In the genomic region with DNA sequence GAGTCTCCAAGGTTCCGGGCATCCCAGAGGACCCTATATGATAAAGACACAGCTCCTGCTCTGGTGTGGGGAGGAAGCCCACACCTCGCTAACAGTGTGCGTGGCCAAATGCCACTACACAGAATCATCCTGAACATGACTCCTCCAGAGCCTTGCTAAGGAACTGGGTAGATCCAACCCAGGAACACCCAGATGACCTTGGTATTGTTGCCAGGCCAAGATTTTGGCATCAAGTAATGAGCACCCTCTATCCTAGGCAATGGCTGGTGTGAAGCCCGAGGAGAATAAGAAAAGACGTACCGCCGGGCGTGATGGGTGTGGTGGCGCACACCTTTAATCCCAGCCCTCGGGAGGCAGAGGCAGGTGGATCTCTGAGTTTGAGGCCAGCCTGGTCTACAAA, we compare ENCODE assay signal across 19 mouse cellular contexts. TPM values are rescaled to one million over a fixed set of nuclear protein-coding genes. Genes with fewer than 3 reads are reported as not detected.
DNase-seq lines count a peak whose midpoint lies in the region; ATAC-seq and TF ChIP-seq lines count a peak whose summit lies in the region.
"Had no signal": no experiment of that assay in that cellular context is flagged by ENCODE, and none has a peak within 500 bp of the region (broad histone marks: within the 10 kb centered on the region; RNA-seq: fewer than 3 reads in every experiment).

No protein-coding gene starts in this region.

- H3K4me3 ChIP-seq in heart, embryonic 15.5 days, result no peak overlapping the region
- H3K4me3 ChIP-seq in midbrain, embryonic 13.5 days (replicated peaks), result no peak overlapping the region
- no peak overlapping the region for H3K4me3 ChIP-seq in midbrain, embryonic 11.5 days (ENCODE audit: low read depth, low read length)
- no peak overlapping the region for H3K4me3 ChIP-seq in hindbrain, postnatal 0 days (ENCODE audit: low read length)
- no peak overlapping the region for H3K4me3 ChIP-seq in intestine, postnatal 0 days (ENCODE audit: low read depth, low read length)
- H3K4me3 ChIP-seq: embryonic facial prominence, embryonic 15.5 days; liver, embryonic 15.5 days had no signal

- H3K36me3 ChIP-seq in heart, embryonic 15.5 days, result no peaks in the 10 kb centered on the region
- no peaks in the 10 kb centered on the region for H3K36me3 ChIP-seq in midbrain, embryonic 13.5 days
- H3K36me3 ChIP-seq in midbrain, embryonic 11.5 days (ENCODE audit: control insufficient read depth, insufficient read depth, low read length), result no peaks in the 10 kb centered on the region
- no peaks in the 10 kb centered on the region for H3K36me3 ChIP-seq in hindbrain, postnatal 0 days (ENCODE audit: insufficient read depth, low read length)
- no peaks in the 10 kb centered on the region for H3K36me3 ChIP-seq in intestine, postnatal 0 days (ENCODE audit: control insufficient read depth, insufficient read depth)
- H3K36me3 ChIP-seq: embryonic facial prominence, embryonic 15.5 days; liver, embryonic 15.5 days had no signal

- H3K9me3 ChIP-seq in heart, embryonic 15.5 days (replicated peaks), result no peaks in the 10 kb centered on the region
- no peaks in the 10 kb centered on the region for H3K9me3 ChIP-seq in midbrain, embryonic 13.5 days
- H3K9me3 ChIP-seq in midbrain, embryonic 11.5 days (ENCODE audit: control insufficient read depth, low read length), result no peaks in the 10 kb centered on the region
- H3K9me3 ChIP-seq in hindbrain, postnatal 0 days (ENCODE audit: low read length), result no peaks in the 10 kb centered on the region
- H3K9me3 ChIP-seq in intestine, postnatal 0 days (ENCODE audit: control insufficient read depth), result no peaks in the 10 kb centered on the region
- H3K9me3 ChIP-seq: embryonic facial prominence, embryonic 15.5 days; liver, embryonic 15.5 days had no signal

- H3K9ac ChIP-seq in heart, embryonic 15.5 days, result no peak overlapping the region
- no peak overlapping the region for H3K9ac ChIP-seq in midbrain, embryonic 13.5 days (replicated peaks)
- H3K9ac ChIP-seq in midbrain, embryonic 11.5 days (ENCODE audit: low read length), result no peak overlapping the region
- no peak overlapping the region for H3K9ac ChIP-seq in hindbrain, postnatal 0 days (replicated peaks; ENCODE audit: low read length)
- no peak overlapping the region for H3K9ac ChIP-seq in intestine, postnatal 0 days (ENCODE audit: low read depth, low read length)
- H3K9ac ChIP-seq: embryonic facial prominence, embryonic 15.5 days; liver, embryonic 15.5 days had no signal

- no peak for ATAC-seq in heart, embryonic 15.5 days (replicated peaks; ENCODE audit: insufficient number of reproducible peaks, insufficient read depth, low FRiP score, low read depth)
- no peak for ATAC-seq in midbrain, embryonic 13.5 days
- no peak for ATAC-seq in midbrain, embryonic 11.5 days (ENCODE audit: low FRiP score)
- ATAC-seq in hindbrain, postnatal 0 days, result no peak
- no peak for ATAC-seq in intestine, postnatal 0 days
- ATAC-seq: activated CD4-positive, CD25-positive, alpha-beta regulatory T cell, adult 4 months; lung, postnatal 0 days had no signal

- DNase-seq in cerebellum, postnatal 14 days, result peak; percentile 33 to 45
- DNase-seq in cerebellum, adult 8-10 months, result no peak
- no peak for DNase-seq in heart, postnatal 14 days
- no peak for DNase-seq in midbrain, embryonic 11.5 days (ENCODE audit: low spot score, missing footprints)
- DNase-seq in hindbrain, postnatal 0 days (ENCODE audit: low spot score), result no peak
- DNase-seq: kidney, adult 8-10 months; kidney, postnatal 25 days; thymus, postnatal 36 days had no signal

- H3K27ac ChIP-seq in heart, embryonic 15.5 days, result peak overlapping the region; percentile 80
- H3K27ac ChIP-seq in midbrain, embryonic 13.5 days, result peak overlapping the region; percentile 4; the same call in 1 of the 2 replicates
- no peak overlapping the region for H3K27ac ChIP-seq in midbrain, embryonic 11.5 days (ENCODE audit: low read depth, low read length)
- H3K27ac ChIP-seq in hindbrain, postnatal 0 days, result peak overlapping the region; percentile 67
- H3K27ac ChIP-seq in intestine, postnatal 0 days (ENCODE audit: low read depth, low read length), result no peak overlapping the region
- H3K27ac ChIP-seq: embryonic facial prominence, embryonic 15.5 days; liver, embryonic 15.5 days had no signal

- 92% methylated on average over 10 of the region's 10 CpGs for WGBS in heart, embryonic 15.5 days
- 95% methylated on average over 10 of the region's 10 CpGs for WGBS in midbrain, embryonic 13.5 days
- 93% methylated on average over 10 of the region's 10 CpGs for WGBS in midbrain, embryonic 11.5 days
- 77% methylated on average over 10 of the region's 10 CpGs for WGBS in hindbrain, postnatal 0 days
- 94% methylated on average over 10 of the region's 10 CpGs for WGBS in intestine, postnatal 0 days

- intact Hi-C loops in heart, postnatal 14 days (cut with DNase I), result no loop called here

- TF ChIP-seq CTCF in hindbrain, postnatal 0 days (IDR thresholded peaks at IDR 0.05; ENCODE audit: low read depth), result no peak
- no peak for TF ChIP-seq CTCF in intestine, postnatal 0 days (IDR thresholded peaks at IDR 0.05; ENCODE audit: low read depth)

- H3K4me2 ChIP-seq in heart, embryonic 15.5 days, result no peak overlapping the region
- H3K4me2 ChIP-seq in midbrain, embryonic 13.5 days (replicated peaks), result no peak overlapping the region
- no peak overlapping the region for H3K4me2 ChIP-seq in midbrain, embryonic 11.5 days
- H3K4me2 ChIP-seq in hindbrain, postnatal 0 days (ENCODE audit: low read depth, low read length), result no peak overlapping the region
- no peak overlapping the region for H3K4me2 ChIP-seq in intestine, postnatal 0 days (replicated peaks; ENCODE audit: low read depth)
- H3K4me2 ChIP-seq: embryonic facial prominence, embryonic 15.5 days; liver, embryonic 15.5 days had no signal

- peaks cover 14% of the 10 kb centered on the region for H3K4me1 ChIP-seq in heart, embryonic 15.5 days (replicated peaks)
- H3K4me1 ChIP-seq in midbrain, embryonic 13.5 days (replicated peaks), result no peaks in the 10 kb centered on the region; the same call in 1 of the 2 replicates
- H3K4me1 ChIP-seq in midbrain, embryonic 11.5 days (ENCODE audit: control insufficient read depth, insufficient read depth, low read length), result no peaks in the 10 kb centered on the region
- H3K4me1 ChIP-seq in hindbrain, postnatal 0 days (ENCODE audit: insufficient read depth, low read length), result no peaks in the 10 kb centered on the region
- no peaks in the 10 kb centered on the region for H3K4me1 ChIP-seq in intestine, postnatal 0 days (replicated peaks; ENCODE audit: control insufficient read depth, insufficient read depth, low read length)
- H3K4me1 ChIP-seq: embryonic facial prominence, embryonic 15.5 days; liver, embryonic 15.5 days had no signal

- no peaks in the 10 kb centered on the region for H3K27me3 ChIP-seq in heart, embryonic 15.5 days
- H3K27me3 ChIP-seq in midbrain, embryonic 13.5 days, result no peaks in the 10 kb centered on the region
- H3K27me3 ChIP-seq in midbrain, embryonic 11.5 days (ENCODE audit: control insufficient read depth, insufficient read depth, low read length), result no peaks in the 10 kb centered on the region
- H3K27me3 ChIP-seq in hindbrain, postnatal 0 days (ENCODE audit: insufficient read depth, low read length), result no peaks in the 10 kb centered on the region
- H3K27me3 ChIP-seq in intestine, postnatal 0 days (replicated peaks; ENCODE audit: control insufficient read depth, insufficient read depth, low read length), result no peaks in the 10 kb centered on the region
- H3K27me3 ChIP-seq: embryonic facial prominence, embryonic 15.5 days; liver, embryonic 15.5 days; Patski had no signal

RNA-seq across cellular contexts. Expression of a gene that starts 10.7 kb away (rescaled TPM):
- polyA plus RNA-seq in heart, embryonic 15.5 days (2015; fragmentation: Nextera tagmentation; extraction: Ambion mirVana), result 0.89 and 1.5 TPM in 2 replicates
- total RNA-seq in heart, postnatal 14 days (2021), result 1 to 10 TPM; 6.7 to 8.5 TPM
- 12.7 and 14.9 TPM in 2 replicates for polyA plus RNA-seq in midbrain, embryonic 13.5 days (2015; fragmentation: Nextera tagmentation; extraction: Ambion mirVana)
- polyA plus RNA-seq in midbrain, embryonic 11.5 days (2014; fragmentation: Nextera tagmentation; extraction: Ambion mirVana), result 1.5 and 1.6 TPM in 2 replicates
- 78.3 and 87.5 TPM in 2 replicates for total RNA-seq in hindbrain, postnatal 0 days (2014; rRNA removed)
- polyA plus RNA-seq in hindbrain, postnatal 0 days (2015; fragmentation: Nextera tagmentation; extraction: Ambion mirVana), result 33.8 and 39.7 TPM in 2 replicates
- polyA plus RNA-seq in intestine, postnatal 0 days (2015; fragmentation: Nextera tagmentation; extraction: Ambion mirVana), result 1.9 TPM in 2 replicates
- total RNA-seq: megakaryocyte progenitor cell, adult 5-6 weeks; monocyte, adult 5-6 weeks; neutrophil, adult 5-6 weeks had no signal
- polyA plus RNA-seq: activated CD4-positive, CD25-positive, alpha-beta regulatory T cell, adult 4 months had no signal

RNA-seq across cellular contexts. Expression of a gene that starts 41.9 kb away (rescaled TPM):
- polyA plus RNA-seq in heart, embryonic 15.5 days (2015; fragmentation: Nextera tagmentation; extraction: Ambion mirVana), result 0.06 and 0.21 TPM in 2 replicates
- under 1 TPM; 0.74 to 0.90 TPM for total RNA-seq in heart, postnatal 14 days (2021)
- polyA plus RNA-seq in midbrain, embryonic 13.5 days (2015; fragmentation: Nextera tagmentation; extraction: Ambion mirVana), result 0.54 and 0.67 TPM in 2 replicates
- polyA plus RNA-seq in midbrain, embryonic 11.5 days (2014; fragmentation: Nextera tagmentation; extraction: Ambion mirVana), result 0.57 and 0.64 TPM in 2 replicates
- total RNA-seq in hindbrain, postnatal 0 days (2014; rRNA removed), result 0.21 and 0.90 TPM in 2 replicates
- polyA plus RNA-seq in hindbrain, postnatal 0 days (2015; fragmentation: Nextera tagmentation; extraction: Ambion mirVana), result 0.41 and 0.42 TPM in 2 replicates
- polyA plus RNA-seq in intestine, postnatal 0 days (2015; fragmentation: Nextera tagmentation; extraction: Ambion mirVana), result 0.09 and 0.20 TPM in 2 replicates
- total RNA-seq: megakaryocyte progenitor cell, adult 5-6 weeks; monocyte, adult 5-6 weeks had no signal
- polyA plus RNA-seq: activated CD4-positive, CD25-positive, alpha-beta regulatory T cell, adult 4 months; liver, embryonic 15.5 days had no signal

RNA-seq across cellular contexts. Expression of a gene that starts 42.0 kb away (rescaled TPM):
- polyA plus RNA-seq in heart, embryonic 15.5 days (2015; fragmentation: Nextera tagmentation; extraction: Ambion mirVana), result 9.5 and 9.8 TPM in 2 replicates
- total RNA-seq in heart, postnatal 14 days (2021), result 10 to 100 TPM; 38.2 to 44.4 TPM
- 39.2 and 39.8 TPM in 2 replicates for polyA plus RNA-seq in midbrain, embryonic 13.5 days (2015; fragmentation: Nextera tagmentation; extraction: Ambion mirVana)
- polyA plus RNA-seq in midbrain, embryonic 11.5 days (2014; fragmentation: Nextera tagmentation; extraction: Ambion mirVana), result 20.1 and 21.4 TPM in 2 replicates
- total RNA-seq in hindbrain, postnatal 0 days (2014; rRNA removed), result 14.4 and 16.9 TPM in 2 replicates
- 15.4 and 16.3 TPM in 2 replicates for polyA plus RNA-seq in hindbrain, postnatal 0 days (2015; fragmentation: Nextera tagmentation; extraction: Ambion mirVana)
- 2.4 and 2.5 TPM in 2 replicates for polyA plus RNA-seq in intestine, postnatal 0 days (2015; fragmentation: Nextera tagmentation; extraction: Ambion mirVana)

Comparison
In these comparisons a context has a peak if more than half of its experiments do, and no peak if none do; other contexts are left out.
1. DNase-seq: peak in cerebellum, postnatal 14 days (2 of 2); none in cerebellum, adult 8-10 months (single experiment), heart, postnatal 14 days (0 of 2), midbrain, embryonic 11.5 days (single experiment) and hindbrain, postnatal 0 days (single experiment).
2. H3K27ac ChIP-seq: peak in heart, embryonic 15.5 days (single experiment), midbrain, embryonic 13.5 days (single experiment) and hindbrain, postnatal 0 days (single experiment); none in midbrain, embryonic 11.5 days (single experiment) and intestine, postnatal 0 days (single experiment).